Mouse (Mus musculus): ENCODE results near the gene Abhd2. TPM values are rescaled to one million over a fixed set of nuclear protein-coding genes. Genes with fewer than 3 reads are reported as not detected.

Gene Abhd2
- polyA plus RNA-seq, 1 experiment, result 32.5 TPM

- H3K4me3 ChIP-seq (ENCODE audit: control insufficient read depth, insufficient read depth, low read length), result no peak overlapping the region
- H3K36me3 ChIP-seq (ENCODE audit: control insufficient read depth, insufficient read depth, low read length), result no peaks in the 10 kb centered on the region
- H3K27ac ChIP-seq (ENCODE audit: control insufficient read depth, insufficient read depth, low read length), result no peak overlapping the region
- peaks cover 17% of the 10 kb centered on the region for H3K4me1 ChIP-seq (replicated peaks; ENCODE audit: control insufficient read depth, insufficient read depth, low read length)
- TF ChIP-seq POLR2A (IDR thresholded peaks at IDR 0.05; ENCODE audit: control insufficient read depth, extremely low read depth, insufficient read depth, low read length, poor library complexity), result no peak
- no peak for TF ChIP-seq CTCF (IDR thresholded peaks at IDR 0.05; ENCODE audit: borderline replicate concordance, control insufficient read depth, extremely low read depth, insufficient read depth, low read length, poor library complexity)
- H3K27me3 ChIP-seq (ENCODE audit: control insufficient read depth, insufficient read depth, low read length), result no peaks in the 10 kb centered on the region
- DNase-seq, result no peak
- WGBS, result 81% methylated on average over 8 of the region's 8 CpGs
Observed at GRCm38 (mm10) chr7:79269411-79269810, 3.6 kb upstream of the Abhd2 start.

GRCm38 (mm10) chr7:79269866-79270265 is 3.1 kb upstream of the Abhd2 start:
- TF ChIP-seq CTCF (IDR thresholded peaks at IDR 0.05; ENCODE audit: borderline replicate concordance, control insufficient read depth, extremely low read depth, insufficient read depth, low read length, poor library complexity), result no peak
- TF ChIP-seq POLR2A (IDR thresholded peaks at IDR 0.05; ENCODE audit: control insufficient read depth, extremely low read depth, insufficient read depth, low read length, poor library complexity), result no peak
- Histone ChIP-seq H3K4me1 (replicated peaks; ENCODE audit: control insufficient read depth, insufficient read depth, low read length) (peaks cover 20% of the 10 kb centered on the region), H3K27me3 (ENCODE audit: control insufficient read depth, insufficient read depth, low read length) (no peaks in the 10 kb centered on the region), H3K4me3 (ENCODE audit: control insufficient read depth, insufficient read depth, low read length) (no peak overlapping the region), H3K36me3 (ENCODE audit: control insufficient read depth, insufficient read depth, low read length) (no peaks in the 10 kb centered on the region), H3K27ac (ENCODE audit: control insufficient read depth, insufficient read depth, low read length) (no peak overlapping the region)
- 87% methylated on average over 1 of the region's 1 CpGs for WGBS
- no peak for DNase-seq

- no peak overlapping the region for H3K4me3 ChIP-seq (ENCODE audit: control insufficient read depth, insufficient read depth, low read length)
- H3K36me3 ChIP-seq (ENCODE audit: control insufficient read depth, insufficient read depth, low read length), result no peaks in the 10 kb centered on the region
- TF ChIP-seq POLR2A (IDR thresholded peaks at IDR 0.05; ENCODE audit: control insufficient read depth, extremely low read depth, insufficient read depth, low read length, poor library complexity) (no peak), CTCF (IDR thresholded peaks at IDR 0.05; ENCODE audit: borderline replicate concordance, control insufficient read depth, extremely low read depth, insufficient read depth, low read length, poor library complexity) (no peak)
- no peaks in the 10 kb centered on the region for H3K27me3 ChIP-seq (ENCODE audit: control insufficient read depth, insufficient read depth, low read length)
- 49% methylated on average over 9 of the region's 9 CpGs for WGBS
- H3K4me1 ChIP-seq (replicated peaks; ENCODE audit: control insufficient read depth, insufficient read depth, low read length), result peaks cover 27% of the 10 kb centered on the region
- no peak for DNase-seq
- no peak overlapping the region for H3K27ac ChIP-seq (ENCODE audit: control insufficient read depth, insufficient read depth, low read length)
Observed at GRCm38 (mm10) chr7:79270961-79271387, 2.0 kb upstream of the Abhd2 start.

GRCm38 (mm10) chr7:79271861-79272788 is 874 bp upstream of the Abhd2 start:
- Histone ChIP-seq H3K4me1 (replicated peaks; ENCODE audit: control insufficient read depth, insufficient read depth, low read length) (peaks cover 36% of the 10 kb centered on the region), H3K27me3 (ENCODE audit: control insufficient read depth, insufficient read depth, low read length) (no peaks in the 10 kb centered on the region), H3K27ac (ENCODE audit: control insufficient read depth, insufficient read depth, low read length) (peak overlapping the region; percentile 56), H3K4me3 (ENCODE audit: control insufficient read depth, insufficient read depth, low read length) (peak overlapping the region; percentile 34), H3K36me3 (ENCODE audit: control insufficient read depth, insufficient read depth, low read length) (no peaks in the 10 kb centered on the region)
- TF ChIP-seq CTCF (IDR thresholded peaks at IDR 0.05; ENCODE audit: borderline replicate concordance, control insufficient read depth, extremely low read depth, insufficient read depth, low read length, poor library complexity) (no peak), POLR2A (IDR thresholded peaks at IDR 0.05; ENCODE audit: control insufficient read depth, extremely low read depth, insufficient read depth, low read length, poor library complexity) (no peak)
- 80% methylated on average over 16 of the region's 16 CpGs for WGBS
- no peak for DNase-seq

GRCm38 (mm10) chr7:79273738-79274472 is 906 bp downstream of the Abhd2 start:
- no peak for TF ChIP-seq POLR2A (IDR thresholded peaks at IDR 0.05; ENCODE audit: control insufficient read depth, extremely low read depth, insufficient read depth, low read length, poor library complexity)
- no peak for TF ChIP-seq CTCF (IDR thresholded peaks at IDR 0.05; ENCODE audit: borderline replicate concordance, control insufficient read depth, extremely low read depth, insufficient read depth, low read length, poor library complexity)
- peak overlapping the region; percentile 71 for H3K4me3 ChIP-seq (ENCODE audit: control insufficient read depth, insufficient read depth, low read length)
- WGBS, result 3% methylated on average over 15 of the region's 15 CpGs
- no peak for DNase-seq
- 0 out of 2 replicates have a peak overlapping the region, but pooled peaks have one; percentile 16 for H3K27ac ChIP-seq (ENCODE audit: control insufficient read depth, insufficient read depth, low read length)
- peaks cover 47% of the 10 kb centered on the region for H3K4me1 ChIP-seq (replicated peaks; ENCODE audit: control insufficient read depth, insufficient read depth, low read length)
- H3K36me3 ChIP-seq (ENCODE audit: control insufficient read depth, insufficient read depth, low read length), result no peaks in the 10 kb centered on the region
- H3K27me3 ChIP-seq (ENCODE audit: control insufficient read depth, insufficient read depth, low read length), result no peaks in the 10 kb centered on the region

- WGBS, result 75% methylated on average over 8 of the region's 8 CpGs
- peaks cover 53% of the 10 kb centered on the region for H3K4me1 ChIP-seq (replicated peaks; ENCODE audit: control insufficient read depth, insufficient read depth, low read length)
- peak overlapping the region; percentile 12; the same call in 1 of the 2 replicates for H3K4me3 ChIP-seq (ENCODE audit: control insufficient read depth, insufficient read depth, low read length)
Observed at GRCm38 (mm10) chr7:79274473-79275010, 1.5 kb downstream of the Abhd2 start.

More at GRCm38 (mm10) chr7:79274473-79275010, 1.5 kb downstream of the Abhd2 start:
- DNase-seq, result no peak
- TF ChIP-seq CTCF (IDR thresholded peaks at IDR 0.05; ENCODE audit: borderline replicate concordance, control insufficient read depth, extremely low read depth, insufficient read depth, low read length, poor library complexity) (no peak), POLR2A (IDR thresholded peaks at IDR 0.05; ENCODE audit: control insufficient read depth, extremely low read depth, insufficient read depth, low read length, poor library complexity) (no peak)
- Histone ChIP-seq H3K27me3 (ENCODE audit: control insufficient read depth, insufficient read depth, low read length) (no peaks in the 10 kb centered on the region), H3K36me3 (ENCODE audit: control insufficient read depth, insufficient read depth, low read length) (no peaks in the 10 kb centered on the region), H3K27ac (ENCODE audit: control insufficient read depth, insufficient read depth, low read length) (no peak overlapping the region)

All from thymus, adult 2 months (tissue).